Mouse (Mus musculus): ENCODE data around the gene Fgfr2. TPM values are rescaled to one million over a fixed set of nuclear protein-coding genes. Genes with fewer than 3 reads are reported as not detected.
A peak's percentile ranks its signal among the peaks of the same experiment; 100 is the strongest.
"Not testable (repeated sequence)": the region's sequence is repeated elsewhere in the genome, so short reads cannot be mapped to it uniquely, and the experiment has no call there.

Gene Fgfr2
- total RNA-seq, 2 experiments from 2014 or later: 2.1 to 3.9 TPM

- DNase-seq: no peak
- intact Hi-C loops (cut with DNase I): loop anchor here (10.0 kb wide), 1 partner anchor 1013 kb away; the partner anchor contains the start of genes Hmx2 and Hmx3
Measured at GRCm38 (mm10) chr7:132558141-132558736, 564.9 kb downstream of the Fgfr2 start.

- intact Hi-C loops (cut with DNase I): loop anchor here (10.0 kb wide), 1 partner anchor 1012 kb away; the partner anchor contains the start of genes Hmx2 and Hmx3
- DNase-seq: no peak
Measured at GRCm38 (mm10) chr7:132556575-132556974, 566.6 kb downstream of the Fgfr2 start.

- intact Hi-C loops (cut with DNase I): loop anchor here (10.0 kb wide), 1 partner anchor 1011 kb away; the partner anchor contains the start of genes Hmx2 and Hmx3
- no peak for DNase-seq
Measured at GRCm38 (mm10) chr7:132555911-132556310, 567.2 kb downstream of the Fgfr2 start.

- intact Hi-C loops (cut with DNase I): loop anchor here (10.0 kb wide), 1 partner anchor 1009 kb away; the partner anchor contains the start of genes Hmx2 and Hmx3
- no peak for DNase-seq
Measured at GRCm38 (mm10) chr7:132554091-132554490, 569.1 kb downstream of the Fgfr2 start.

GRCm38 (mm10) chr7:132551351-132552126 lies 571.6 kb downstream of the Fgfr2 start:
- intact Hi-C loops (cut with DNase I): loop anchor here (1.0 to 10.0 kb wide), 5 partner anchors 77 to 1007 kb away; partner anchors contain the start of genes Chst15, Hmx2 and Hmx3
- peak; percentile 97 for DNase-seq

- DNase-seq: no peak
- intact Hi-C loops (cut with DNase I): no loop called here
Measured at GRCm38 (mm10) chr7:132547126-132547525, 576.0 kb downstream of the Fgfr2 start.

- DNase-seq: no peak
- intact Hi-C loops (cut with DNase I): no loop called here
Measured at GRCm38 (mm10) chr7:132542427-132542826, 580.7 kb downstream of the Fgfr2 start.

GRCm38 (mm10) chr7:132541566-132541965 lies 581.6 kb downstream of the Fgfr2 start:
- intact Hi-C loops (cut with DNase I): no loop called here
- DNase-seq: no peak

- DNase-seq: no peak
- intact Hi-C loops (cut with DNase I): no loop called here
Measured at GRCm38 (mm10) chr7:132540597-132540996, 582.6 kb downstream of the Fgfr2 start.

- DNase-seq: no peak
Measured at GRCm38 (mm10) chr7:132529206-132529605, 593.9 kb downstream of the Fgfr2 start.

GRCm38 (mm10) chr7:132513419-132513982 lies 609.6 kb downstream of the Fgfr2 start:
- DNase-seq: no peak
- intact Hi-C loops (cut with DNase I): no loop called here

More at GRCm38 (mm10) chr7:132529206-132529605, 593.9 kb downstream of the Fgfr2 start:
- intact Hi-C loops (cut with DNase I): no loop called here

GRCm38 (mm10) chr7:132509110-132509509 lies 614.0 kb downstream of the Fgfr2 start:
- intact Hi-C loops (cut with DNase I): no loop called here
- peak; percentile 17 to 43 for DNase-seq

- DNase-seq: peak in 1 of 2 experiments; percentile 27
- intact Hi-C loops (cut with DNase I): no loop called here
Measured at GRCm38 (mm10) chr7:132507361-132507760, 615.8 kb downstream of the Fgfr2 start.

- no peak for DNase-seq
- intact Hi-C loops (cut with DNase I): no loop called here
Measured at GRCm38 (mm10) chr7:132506226-132506625, 616.9 kb downstream of the Fgfr2 start.

GRCm38 (mm10) chr7:132502445-132502844 lies 620.7 kb downstream of the Fgfr2 start:
- intact Hi-C loops (cut with DNase I); DNase-seq: not testable (repeated sequence)

GRCm38 (mm10) chr7:132497142-132497541 lies 626.0 kb downstream of the Fgfr2 start:
- no peak for DNase-seq
- intact Hi-C loops (cut with DNase I): no loop called here

GRCm38 (mm10) chr7:132494263-132494662 lies 628.9 kb downstream of the Fgfr2 start:
- DNase-seq: no peak
- intact Hi-C loops (cut with DNase I): no loop called here

- intact Hi-C loops (cut with DNase I): no loop called here
- DNase-seq: no peak
Measured at GRCm38 (mm10) chr7:132493632-132494031, 629.5 kb downstream of the Fgfr2 start.

GRCm38 (mm10) chr7:132491902-132492301 lies 631.2 kb downstream of the Fgfr2 start:
- DNase-seq: no peak
- intact Hi-C loops (cut with DNase I): no loop called here

- intact Hi-C loops (cut with DNase I): no loop called here
- DNase-seq: peak in 1 of 2 experiments; percentile 18
Measured at GRCm38 (mm10) chr7:132487361-132487760, 635.8 kb downstream of the Fgfr2 start.

Data from heart, postnatal 14 days (tissue).